Mouse (Mus musculus) left cerebral cortex, adult 11 months (tissue): ENCODE results near the gene Capn15.

Experiments
- DNase-seq: peaks from one replicate; pipeline ENCODE4 v3.0.0; 2022; ENCODE audit warnings: low spot score

Gene Capn15

GRCm38 (mm10) chr17:25919144-25919785 lies 66.3 kb downstream of the Capn15 start, which contains the start of gene Rab40c:
Rab40c (minus strand) TSS chr17:25919727.
- no peak for DNase-seq

- no peak for DNase-seq
Measured at GRCm38 (mm10) chr17:25918037-25918750, 67.4 kb downstream of the Capn15 start.

DNA sequence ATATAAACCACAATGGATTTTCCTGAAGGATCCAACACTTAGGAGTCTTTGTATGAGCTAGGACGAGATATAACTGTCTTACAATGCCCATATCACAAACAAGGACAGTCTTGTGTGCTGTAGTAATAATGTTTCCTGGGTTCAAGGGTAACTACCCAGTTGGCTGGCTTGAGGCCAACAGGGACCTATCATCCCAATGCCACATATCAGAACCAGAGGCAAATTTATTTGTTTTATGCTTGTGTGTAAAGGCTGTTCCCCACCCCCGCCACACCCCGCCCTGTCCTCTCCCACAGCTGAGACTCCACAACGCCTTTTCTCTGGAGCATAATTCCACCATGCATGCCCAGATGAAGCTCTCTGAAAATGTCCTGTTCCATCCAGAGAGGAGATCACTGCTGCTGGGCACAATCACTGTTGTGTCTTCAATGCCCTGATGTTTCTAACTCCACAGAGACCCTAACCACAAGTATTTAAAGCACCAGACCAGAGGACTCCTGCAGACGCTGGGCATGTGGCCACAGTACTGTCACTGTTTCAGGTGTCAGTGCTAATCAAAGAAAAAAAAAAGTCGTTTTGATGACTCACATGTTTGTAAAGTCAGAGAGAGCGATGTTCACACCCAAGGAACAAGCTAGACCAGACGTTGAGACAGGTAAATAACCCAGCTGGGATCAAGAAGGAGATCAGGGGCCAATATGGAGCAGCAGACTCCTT lies 68.5 kb downstream of the Capn15 start:
- DNase-seq = no peak

DNA sequence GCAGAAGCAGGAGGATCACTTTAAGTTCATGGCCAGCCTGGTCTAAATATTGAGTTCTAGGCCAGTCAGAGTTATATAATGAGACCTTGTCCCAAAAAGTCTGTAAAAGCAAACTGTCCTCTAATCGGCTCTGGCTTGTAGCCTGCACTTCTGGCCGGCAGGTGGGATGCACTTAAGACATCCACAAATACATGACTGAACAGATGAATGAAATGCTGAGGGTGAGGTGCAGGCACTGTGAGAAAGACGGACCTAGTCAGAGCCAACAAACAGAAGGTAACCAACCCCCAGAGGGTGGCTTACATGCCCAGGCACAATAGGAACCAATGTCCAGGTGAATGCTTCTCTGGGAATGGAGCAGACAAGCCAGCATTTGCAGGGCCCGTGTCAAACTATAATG lies 71.3 kb downstream of the Capn15 start:
- DNase-seq = no peak

GRCm38 (mm10) chr17:25913877-25914275 lies 71.7 kb downstream of the Capn15 start:
- DNase-seq = no peak

DNA sequence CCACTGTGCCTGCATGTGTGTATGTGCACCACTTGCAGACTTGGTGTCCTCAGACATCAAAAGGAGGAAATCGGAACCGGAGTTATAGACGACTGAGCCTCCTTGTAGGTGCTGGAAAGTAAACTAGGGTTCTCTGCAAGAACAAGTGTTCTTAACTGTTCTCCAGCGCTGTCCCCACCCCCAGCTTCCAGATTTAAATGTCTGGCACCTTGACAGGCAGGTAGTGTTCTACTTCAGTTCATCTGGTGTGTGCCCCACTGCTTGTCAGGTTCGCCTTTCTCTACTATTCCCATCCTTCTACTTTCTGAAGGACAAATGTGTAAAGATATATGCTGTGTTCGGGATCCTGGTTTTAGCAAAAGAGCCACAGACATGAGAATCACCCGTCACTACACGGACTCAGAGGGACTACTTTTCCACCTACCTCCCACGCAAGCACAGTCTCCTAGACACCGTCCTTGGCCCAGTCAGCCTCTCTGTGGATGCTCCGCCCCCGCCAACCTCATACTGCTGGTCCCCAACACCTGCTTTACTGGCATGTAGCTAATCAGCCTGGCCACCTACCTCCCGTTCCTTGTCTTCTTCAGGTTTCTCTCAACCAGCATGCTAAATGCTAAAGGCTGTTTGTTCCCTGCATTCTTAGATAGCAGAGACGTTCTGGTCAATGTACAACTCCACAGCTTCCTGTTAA lies 72.3 kb downstream of the Capn15 start:
- peak; percentile 69 for DNase-seq

DNA sequence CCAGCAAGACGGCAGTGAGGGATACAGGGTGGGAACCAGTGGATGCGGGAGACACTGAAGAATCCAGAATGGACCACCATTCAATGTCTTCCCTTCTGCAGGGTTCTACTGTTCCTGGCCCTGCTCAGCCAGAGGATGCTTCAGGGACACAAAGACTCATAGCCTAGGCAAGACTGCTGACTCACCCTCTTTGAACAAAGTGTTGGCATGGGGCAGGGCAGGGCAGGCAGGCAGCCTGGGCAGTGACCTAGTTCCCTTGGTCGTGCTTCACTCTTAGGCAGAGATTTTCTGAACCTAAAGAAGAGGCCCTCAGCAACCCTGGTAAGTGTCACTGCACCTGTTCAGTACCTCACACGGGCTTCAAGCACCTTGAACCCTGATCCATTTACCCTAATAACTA lies 73.8 kb downstream of the Capn15 start:
- no peak for DNase-seq
